In the genomic region with DNA sequence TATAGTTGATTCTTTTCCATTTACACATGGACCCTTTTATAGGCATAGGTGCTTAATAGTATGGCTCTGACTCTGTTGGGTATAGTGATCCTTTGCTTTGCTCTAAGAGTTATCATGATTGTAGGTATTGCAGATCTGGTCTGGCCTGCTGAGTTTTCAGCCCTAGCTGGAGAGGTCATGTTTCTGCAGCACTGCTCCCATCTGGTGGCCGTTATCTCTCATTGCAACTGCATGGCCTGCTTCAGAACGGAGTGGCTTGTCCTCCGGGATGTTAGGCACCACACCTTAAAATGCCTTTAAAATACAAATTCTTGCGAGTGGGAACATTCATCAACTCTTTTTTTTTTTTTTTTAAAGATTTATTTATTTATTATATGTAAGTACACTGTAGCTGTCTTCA, we compare ENCODE assay signal across 9 mouse cellular contexts.
DNase-seq lines count a peak whose midpoint lies in the region; ATAC-seq and TF ChIP-seq lines count a peak whose summit lies in the region.
"Had no signal": no experiment of that assay in that cellular context is flagged by ENCODE, and none has a peak within 500 bp of the region (broad histone marks: within the 10 kb centered on the region; RNA-seq: fewer than 3 reads in every experiment).

No protein-coding gene starts in this region.

- peak; percentile 93 for DNase-seq in heart, adult 11 months
- DNase-seq in adrenal gland, postnatal 25 days = peak; percentile 56
- DNase-seq in embryonic facial prominence, embryonic 11.5 days (ENCODE audit: low spot score) = peak; percentile 73
- DNase-seq in kidney, postnatal 36 days = peak; percentile 73 to 78

- no peaks in the 10 kb centered on the region for H3K27me3 ChIP-seq in heart, embryonic 11.5 days (ENCODE audit: control insufficient read depth, insufficient read depth, low read length)
- no peaks in the 10 kb centered on the region for H3K27me3 ChIP-seq in embryonic facial prominence, embryonic 11.5 days (ENCODE audit: control insufficient read depth, insufficient read depth, low read length)
- H3K27me3 ChIP-seq in heart, embryonic 16.5 days (ENCODE audit: control insufficient read depth, insufficient read depth, low read length) = no peaks in the 10 kb centered on the region
- H3K27me3 ChIP-seq in lung, embryonic 16.5 days (ENCODE audit: control insufficient read depth, insufficient read depth, low read depth, low read length) = no peaks in the 10 kb centered on the region
- no peaks in the 10 kb centered on the region for H3K27me3 ChIP-seq in small intestine, adult 2 months (ENCODE audit: control insufficient read depth, insufficient read depth, low read length)
- H3K27me3 ChIP-seq: midbrain, embryonic 12.5 days had no signal

- H3K4me3 ChIP-seq in heart, embryonic 11.5 days (ENCODE audit: low read depth, low read length) = no peak overlapping the region
- H3K4me3 ChIP-seq in embryonic facial prominence, embryonic 11.5 days (ENCODE audit: low read depth, low read length) = no peak overlapping the region
- H3K4me3 ChIP-seq in heart, embryonic 16.5 days (ENCODE audit: low read length) = no peak overlapping the region
- H3K4me3 ChIP-seq in lung, embryonic 16.5 days (ENCODE audit: low read length) = no peak overlapping the region
- H3K4me3 ChIP-seq in small intestine, adult 2 months (ENCODE audit: low read depth, low read length) = no peak overlapping the region
- H3K4me3 ChIP-seq: midbrain, embryonic 12.5 days had no signal

- no peak overlapping the region for H3K27ac ChIP-seq in heart, embryonic 11.5 days (ENCODE audit: low read depth, low read length)
- no peak overlapping the region for H3K27ac ChIP-seq in embryonic facial prominence, embryonic 11.5 days (replicated peaks; ENCODE audit: low read depth, low read length)
- no peak overlapping the region for H3K27ac ChIP-seq in heart, embryonic 16.5 days (ENCODE audit: low read length)
- no peak overlapping the region for H3K27ac ChIP-seq in lung, embryonic 16.5 days (ENCODE audit: low read length)
- no peak overlapping the region for H3K27ac ChIP-seq in small intestine, adult 2 months (ENCODE audit: insufficient read depth, low read depth, low read length)
- H3K27ac ChIP-seq: midbrain, embryonic 12.5 days had no signal

- peak; percentile 80; the same call in 1 of the 2 replicates for TF ChIP-seq CTCF in small intestine, adult 2 months (IDR thresholded peaks at IDR 0.05; ENCODE audit: extremely low read depth, insufficient read length, insufficient replicate concordance, low read depth, low read length)

- 16% methylated on average over 4 of the region's 4 CpGs for WGBS in heart, embryonic 11.5 days (ENCODE audit: insufficient replicate concordance)
- WGBS in embryonic facial prominence, embryonic 11.5 days = 22% methylated on average over 4 of the region's 4 CpGs
- 12% methylated on average over 4 of the region's 4 CpGs for WGBS in heart, embryonic 16.5 days
- WGBS in lung, embryonic 16.5 days = 19% methylated on average over 4 of the region's 4 CpGs
- 9% methylated on average over 4 of the region's 4 CpGs for WGBS in small intestine, adult 2 months

- no peak for ATAC-seq in heart, embryonic 11.5 days (replicated peaks; ENCODE audit: insufficient number of reproducible peaks, low FRiP score, low TSS enrichment)
- 0 out of 2 replicates have a peak, but pooled peaks have one; percentile 65 for ATAC-seq in embryonic facial prominence, embryonic 11.5 days (replicated peaks; ENCODE audit: insufficient number of reproducible peaks, low FRiP score, low TSS enrichment, low read depth)
- ATAC-seq in heart, embryonic 16.5 days (replicated peaks; ENCODE audit: extremely low read depth, insufficient read depth, low FRiP score) = peak; percentile 55
- ATAC-seq in lung, embryonic 16.5 days (ENCODE audit: low read depth) = peak; percentile 66; the same call in 1 of the 2 replicates

- no peaks in the 10 kb centered on the region for H3K9me3 ChIP-seq in heart, embryonic 11.5 days (replicated peaks; ENCODE audit: control insufficient read depth, low read length)
- H3K9me3 ChIP-seq in embryonic facial prominence, embryonic 11.5 days (replicated peaks; ENCODE audit: control insufficient read depth, low read length) = no peaks in the 10 kb centered on the region
- no peaks in the 10 kb centered on the region for H3K9me3 ChIP-seq in heart, embryonic 16.5 days (replicated peaks; ENCODE audit: control insufficient read depth, low read length)
- no peaks in the 10 kb centered on the region for H3K9me3 ChIP-seq in lung, embryonic 16.5 days (ENCODE audit: control insufficient read depth, low read length)
- H3K9me3 ChIP-seq: midbrain, embryonic 12.5 days had no signal

- H3K36me3 ChIP-seq in heart, embryonic 11.5 days (ENCODE audit: control insufficient read depth, insufficient read depth, low read length) = 0 out of 2 replicates have a peak, but pooled peaks cover 5% of the 10 kb centered on the region
- H3K36me3 ChIP-seq in embryonic facial prominence, embryonic 11.5 days (replicated peaks; ENCODE audit: control insufficient read depth, insufficient read depth, low read depth, low read length) = no peaks in the 10 kb centered on the region; the same call in 1 of the 2 replicates
- peaks cover 8% of the 10 kb centered on the region; the same call in 1 of the 2 replicates for H3K36me3 ChIP-seq in heart, embryonic 16.5 days (ENCODE audit: control insufficient read depth, insufficient read depth)
- no peaks in the 10 kb centered on the region for H3K36me3 ChIP-seq in lung, embryonic 16.5 days (ENCODE audit: control insufficient read depth, insufficient read depth, low read length)
- H3K36me3 ChIP-seq in small intestine, adult 2 months (ENCODE audit: control insufficient read depth, insufficient read depth, low read length) = peaks cover 19% of the 10 kb centered on the region

- H3K4me1 ChIP-seq in heart, embryonic 11.5 days (ENCODE audit: control insufficient read depth, insufficient read depth, low read length) = peaks cover 11% of the 10 kb centered on the region
- no peaks in the 10 kb centered on the region for H3K4me1 ChIP-seq in embryonic facial prominence, embryonic 11.5 days (ENCODE audit: control insufficient read depth, insufficient read depth, low read length)
- H3K4me1 ChIP-seq in heart, embryonic 16.5 days (ENCODE audit: control insufficient read depth, insufficient read depth, low read length) = peaks cover 28% of the 10 kb centered on the region
- peaks cover 8% of the 10 kb centered on the region for H3K4me1 ChIP-seq in lung, embryonic 16.5 days (replicated peaks; ENCODE audit: control insufficient read depth, insufficient read depth, low read length)
- H3K4me1 ChIP-seq in small intestine, adult 2 months (ENCODE audit: control insufficient read depth, insufficient read depth, insufficient read length, low read length) = no peaks in the 10 kb centered on the region; the same call in 1 of the 2 replicates
- H3K4me1 ChIP-seq: midbrain, embryonic 12.5 days had no signal

- no peak overlapping the region for H3K9ac ChIP-seq in heart, embryonic 11.5 days (ENCODE audit: low read depth, low read length)
- no peak overlapping the region for H3K9ac ChIP-seq in embryonic facial prominence, embryonic 11.5 days (replicated peaks; ENCODE audit: low read length)
- no peak overlapping the region for H3K9ac ChIP-seq in heart, embryonic 16.5 days (ENCODE audit: low read length)
- H3K9ac ChIP-seq in lung, embryonic 16.5 days (ENCODE audit: low read length) = no peak overlapping the region
- H3K9ac ChIP-seq: midbrain, embryonic 12.5 days had no signal

- no peak for TF ChIP-seq POLR2A in small intestine, adult 2 months (IDR thresholded peaks at IDR 0.05; ENCODE audit: low read depth, low read length)

- H3K4me2 ChIP-seq in heart, embryonic 11.5 days = no peak overlapping the region
- no peak overlapping the region for H3K4me2 ChIP-seq in embryonic facial prominence, embryonic 11.5 days (ENCODE audit: low read depth, low read length)
- no peak overlapping the region for H3K4me2 ChIP-seq in heart, embryonic 16.5 days (ENCODE audit: low read depth, low read length)
- H3K4me2 ChIP-seq in lung, embryonic 16.5 days (ENCODE audit: low read depth, low read length) = no peak overlapping the region
- H3K4me2 ChIP-seq: midbrain, embryonic 12.5 days had no signal
